Mouse (Mus musculus): ENCODE measurements around the gene Xylb.
"Not testable (repeated sequence)": the region's sequence is repeated elsewhere in the genome, so short reads cannot be mapped to it uniquely, and the experiment has no call there.

The Xylb gene

GRCm38 (mm10) chr9:119340909-119341816, 16.0 kb upstream of the Xylb start, which contains the start of gene Myd88:
Gene Myd88, minus strand, starts transcription at chr9:119341411.
- peak; percentile 98 for DNase-seq (ENCODE audit: low read depth, low spot score)

GRCm38 (mm10) chr9:119342728-119343127, 14.5 kb upstream of the Xylb start:
- no peak for DNase-seq (ENCODE audit: low read depth, low spot score)

DNA sequence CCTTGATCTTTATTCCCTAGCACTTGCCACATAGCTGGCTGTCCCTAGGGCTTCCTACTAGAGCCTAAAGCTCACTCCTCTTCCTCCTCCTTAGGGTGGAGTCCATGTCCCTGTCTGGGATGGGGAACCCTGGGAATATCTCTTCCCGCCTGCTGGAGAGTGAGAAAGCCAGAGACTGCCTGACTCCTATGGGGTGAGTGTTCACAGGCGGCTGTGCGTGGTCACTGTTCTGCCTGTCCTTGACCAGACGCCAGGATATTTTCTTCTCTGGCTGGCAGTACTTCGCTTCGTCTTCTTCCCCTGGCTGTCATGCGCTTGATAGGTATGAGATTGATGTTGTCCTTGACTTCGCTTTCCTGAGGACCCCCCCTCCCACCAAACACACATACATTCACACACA, 10.8 kb upstream of the Xylb start:
- DNase-seq (ENCODE audit: low read depth, low spot score): no peak

GRCm38 (mm10) chr9:119350531-119350930, 6.7 kb upstream of the Xylb start:
- no peak for DNase-seq (ENCODE audit: low read depth, low spot score)

DNA sequence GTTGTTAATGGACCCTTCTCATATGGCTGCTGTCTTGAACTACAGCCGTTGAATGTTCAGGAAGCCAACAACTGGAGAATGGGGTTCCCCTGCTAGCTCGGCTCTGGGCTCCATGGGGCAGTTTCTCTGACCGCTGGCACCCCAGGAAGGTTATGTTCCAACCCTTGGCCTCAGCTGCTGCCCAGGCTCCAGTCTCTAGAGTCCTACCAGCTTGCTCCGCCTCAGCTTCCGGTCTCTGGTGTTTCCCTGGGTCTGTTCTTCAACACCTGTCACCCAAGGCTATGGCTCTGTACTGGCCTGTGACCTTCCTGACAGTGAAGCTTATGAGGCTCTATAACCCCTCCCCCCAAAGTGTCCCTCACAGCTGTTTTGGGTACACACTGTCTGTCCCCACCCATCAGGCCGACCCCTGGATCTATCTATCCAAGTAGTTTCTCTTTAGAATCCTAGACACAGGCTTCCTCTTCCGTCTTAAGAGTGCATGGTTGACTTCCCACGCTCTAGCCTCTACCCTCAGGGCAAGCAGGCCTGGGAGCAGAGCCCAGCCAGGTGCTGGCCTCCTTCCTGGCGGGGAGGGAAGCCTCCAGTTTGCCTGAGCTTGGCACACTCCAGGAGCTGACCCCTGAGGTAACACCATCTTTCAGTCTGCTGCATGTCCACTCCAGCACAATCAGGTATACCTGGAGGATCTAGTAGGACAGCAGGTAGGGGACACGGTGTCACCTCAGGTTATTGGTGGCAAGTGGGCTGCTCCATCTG, 6.1 kb upstream of the Xylb start:
- DNase-seq (ENCODE audit: low read depth, low spot score): no peak

DNA sequence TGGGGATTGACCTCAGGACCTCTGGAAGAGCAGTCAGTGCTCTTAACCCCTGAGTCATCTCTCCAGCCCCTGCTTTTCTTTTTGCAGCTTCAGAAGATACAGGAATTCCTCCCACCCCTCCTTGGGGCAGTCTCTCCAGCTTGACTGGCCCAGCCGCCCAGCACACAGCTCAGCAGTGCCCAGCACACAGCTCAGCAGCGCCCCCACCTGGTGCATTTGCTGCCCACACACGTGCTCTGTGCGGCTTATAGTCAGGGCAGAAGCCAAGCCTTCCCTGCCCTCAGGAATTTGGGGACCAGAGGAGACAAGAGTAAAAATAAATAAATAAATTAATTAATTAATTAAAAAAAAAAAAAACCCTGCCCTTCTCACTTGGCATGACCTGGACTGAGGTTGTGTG, 5.1 kb upstream of the Xylb start:
- peak; percentile 69 for DNase-seq (ENCODE audit: low read depth, low spot score)

GRCm38 (mm10) chr9:119353926-119354325, 3.3 kb upstream of the Xylb start:
- no peak for DNase-seq (ENCODE audit: low read depth, low spot score)

DNA sequence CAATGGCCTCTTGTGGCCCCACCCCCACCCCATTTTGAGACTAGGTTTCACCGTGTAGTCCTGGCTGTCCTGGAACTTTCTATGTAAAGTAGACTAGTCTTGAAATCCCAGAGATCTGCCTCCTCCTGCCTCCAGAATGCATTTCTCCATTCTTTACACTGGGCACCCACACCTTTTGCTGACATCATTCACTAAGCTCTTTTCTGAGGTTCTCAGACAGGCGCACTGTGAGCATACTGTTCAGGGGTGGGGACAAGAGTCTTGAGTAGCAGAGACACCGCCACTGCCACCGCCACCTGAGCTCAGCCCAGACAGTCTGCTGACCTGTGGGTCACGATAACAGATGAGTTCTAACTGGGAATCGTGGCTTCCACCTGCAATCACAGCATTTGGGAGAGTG, 1.2 kb upstream of the Xylb start:
- no peak for DNase-seq (ENCODE audit: low read depth, low spot score)

DNA sequence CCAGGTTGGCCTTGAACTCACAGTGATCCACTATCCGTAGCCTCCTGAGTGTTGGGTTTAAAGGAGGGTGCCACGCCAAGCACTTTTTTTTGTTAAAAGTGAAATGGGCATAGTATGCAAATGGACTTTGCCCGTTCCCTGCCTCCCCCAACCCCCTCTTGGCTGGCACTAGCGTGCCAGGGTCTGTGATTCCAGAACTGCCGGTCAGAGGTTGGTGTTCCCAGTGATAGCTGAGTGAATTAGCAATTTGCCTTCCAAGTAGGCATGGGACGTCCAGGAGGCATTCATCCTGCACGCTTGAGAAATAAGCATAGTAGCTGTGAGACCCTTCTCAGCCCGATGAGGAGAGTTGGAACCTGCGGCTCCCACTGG, 863 bp downstream of the Xylb start:
- no peak for DNase-seq (ENCODE audit: low read depth, low spot score)

GRCm38 (mm10) chr9:119361416-119361815, 4.2 kb downstream of the Xylb start:
- DNase-seq (ENCODE audit: low read depth, low spot score): no peak

DNA sequence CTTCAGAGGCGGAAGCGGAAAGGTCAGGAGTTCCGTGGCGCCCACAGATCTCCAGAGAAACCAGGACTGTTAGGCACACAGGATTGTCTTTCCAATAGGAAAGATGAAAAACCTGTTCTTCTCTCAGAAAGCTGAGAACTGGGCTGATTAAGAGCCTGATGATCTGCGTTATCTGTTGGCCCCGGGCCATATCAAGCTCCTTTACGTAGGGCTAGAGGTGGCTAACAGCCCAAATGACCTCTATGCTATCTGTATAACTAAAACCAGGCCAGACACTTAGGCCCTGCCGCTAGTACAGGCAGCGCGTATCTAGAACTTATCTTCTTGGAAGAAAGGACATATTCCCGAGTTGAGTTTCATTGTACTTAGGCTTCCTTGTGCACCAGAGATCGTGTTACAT, 6.0 kb downstream of the Xylb start:
- DNase-seq (ENCODE audit: low read depth, low spot score): no peak

- DNase-seq (ENCODE audit: low read depth, low spot score): no peak
Measured at GRCm38 (mm10) chr9:119365284-119365683, 8.1 kb downstream of the Xylb start, which contains the start of gene Slc22a14. Gene Slc22a14, minus strand, starts transcription at chr9:119365553.

GRCm38 (mm10) chr9:119368367-119368766, 11.2 kb downstream of the Xylb start:
- no peak for DNase-seq (ENCODE audit: low read depth, low spot score)

GRCm38 (mm10) chr9:119370770-119371169, 13.6 kb downstream of the Xylb start:
- not testable (repeated sequence) for DNase-seq (ENCODE audit: low read depth, low spot score)

DNA sequence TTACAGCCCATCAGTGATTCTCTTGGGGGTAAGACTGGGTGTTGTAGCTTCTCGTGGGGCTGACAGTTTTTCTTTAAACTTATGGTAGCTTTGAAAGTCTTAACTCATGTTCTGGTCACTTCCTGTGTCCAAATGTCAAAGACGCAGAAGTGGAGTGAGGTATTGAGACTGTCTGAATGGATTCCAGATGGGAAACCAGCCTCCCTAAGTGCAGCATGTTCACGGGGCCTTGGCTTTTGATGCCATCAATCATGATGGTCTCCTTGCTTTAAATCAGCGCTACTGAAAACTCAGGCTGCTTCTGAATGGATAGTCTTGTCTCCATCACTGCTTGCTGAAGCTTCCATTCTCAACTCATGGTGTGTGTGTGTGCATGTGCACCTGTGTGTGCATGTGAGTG, 14.1 kb downstream of the Xylb start:
- no peak for DNase-seq (ENCODE audit: low read depth, low spot score)

- no peak for DNase-seq (ENCODE audit: low read depth, low spot score)
Measured at GRCm38 (mm10) chr9:119375008-119375407, 17.8 kb downstream of the Xylb start.

DNA sequence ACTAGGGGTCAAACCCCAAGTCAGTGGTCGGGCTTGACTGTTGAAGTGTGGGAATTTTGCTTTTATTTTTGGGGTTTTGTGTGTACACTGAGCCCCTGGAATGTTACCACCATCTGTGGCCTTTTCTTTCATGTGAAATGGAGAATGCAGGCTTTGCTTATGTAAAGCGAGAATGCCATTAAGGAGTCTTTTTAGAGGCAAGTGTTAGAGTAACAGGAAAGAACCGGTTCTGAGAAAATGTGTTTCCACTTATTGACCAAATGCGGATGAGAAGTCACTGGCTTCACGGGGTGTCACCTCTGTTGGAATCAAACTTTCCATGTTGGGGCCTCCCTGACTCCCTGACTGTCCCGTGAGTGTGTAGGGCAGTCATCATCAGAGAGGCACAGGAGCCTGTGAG, 18.4 kb downstream of the Xylb start:
- DNase-seq (ENCODE audit: low read depth, low spot score): no peak

DNA sequence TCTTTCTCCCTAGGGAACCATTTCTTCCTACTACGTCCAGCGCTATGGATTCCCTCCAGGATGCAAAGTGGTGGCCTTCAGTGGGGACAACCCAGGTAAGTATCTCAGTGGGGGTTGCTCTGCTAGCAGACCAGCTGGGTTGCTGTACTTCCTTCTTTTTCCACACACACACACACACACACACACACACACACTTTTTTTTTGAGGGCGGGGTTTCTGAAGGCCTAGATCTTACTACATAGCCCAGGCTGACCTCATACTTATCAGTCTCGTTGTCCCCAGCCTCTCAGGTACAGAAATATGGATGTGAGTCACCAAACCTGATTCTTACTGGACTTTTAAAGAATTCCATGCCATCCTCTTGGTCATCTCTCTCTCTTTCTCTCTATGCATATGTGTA, 21.1 kb downstream of the Xylb start:
- DNase-seq (ENCODE audit: low read depth, low spot score): no peak

DNA sequence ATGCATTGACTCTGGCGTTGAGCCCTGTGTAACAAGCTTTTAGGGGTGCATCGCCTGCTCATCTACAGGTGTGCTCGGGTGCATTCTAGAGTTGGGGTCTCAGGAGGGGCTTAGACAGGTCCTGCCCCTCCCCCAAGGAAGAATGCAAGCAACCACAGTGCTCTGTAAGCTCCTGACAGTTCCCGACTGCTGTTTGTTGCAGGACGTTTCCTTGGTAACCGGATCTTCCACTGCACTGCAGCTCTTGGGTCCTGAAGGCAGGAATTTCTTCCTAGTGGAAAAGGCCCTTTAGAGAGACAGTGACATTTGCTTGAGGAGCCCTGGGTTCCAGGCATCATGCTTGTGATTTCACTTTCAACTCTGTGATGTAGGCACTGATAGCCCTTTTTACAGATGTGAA, 25.4 kb downstream of the Xylb start:
- no peak for DNase-seq (ENCODE audit: low read depth, low spot score)

- DNase-seq (ENCODE audit: low read depth, low spot score): peak; percentile 15
Measured at GRCm38 (mm10) chr9:119388956-119389355, 31.8 kb downstream of the Xylb start.

- DNase-seq (ENCODE audit: low read depth, low spot score): no peak
Measured at GRCm38 (mm10) chr9:119390214-119390613, 33.0 kb downstream of the Xylb start.

DNA sequence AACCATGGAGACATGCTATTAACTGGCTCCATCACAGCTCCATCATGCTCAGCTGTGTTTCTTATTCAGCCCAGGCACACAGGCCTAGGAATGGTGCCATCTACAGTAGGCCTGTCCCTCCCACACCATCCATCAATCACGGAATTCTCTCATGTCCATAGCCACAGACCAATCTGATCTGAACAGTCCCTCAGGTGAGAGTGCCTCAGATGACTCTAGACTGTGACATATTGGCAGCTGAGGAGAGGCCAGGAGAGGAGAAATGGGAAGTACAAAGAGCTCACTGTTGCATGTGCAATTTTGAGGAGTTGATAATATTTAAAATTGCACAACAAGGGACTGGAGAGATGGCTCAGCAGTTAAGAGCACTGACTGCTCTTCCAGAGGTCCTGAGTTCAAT, 37.6 kb downstream of the Xylb start:
- DNase-seq (ENCODE audit: low read depth, low spot score): no peak

DNA sequence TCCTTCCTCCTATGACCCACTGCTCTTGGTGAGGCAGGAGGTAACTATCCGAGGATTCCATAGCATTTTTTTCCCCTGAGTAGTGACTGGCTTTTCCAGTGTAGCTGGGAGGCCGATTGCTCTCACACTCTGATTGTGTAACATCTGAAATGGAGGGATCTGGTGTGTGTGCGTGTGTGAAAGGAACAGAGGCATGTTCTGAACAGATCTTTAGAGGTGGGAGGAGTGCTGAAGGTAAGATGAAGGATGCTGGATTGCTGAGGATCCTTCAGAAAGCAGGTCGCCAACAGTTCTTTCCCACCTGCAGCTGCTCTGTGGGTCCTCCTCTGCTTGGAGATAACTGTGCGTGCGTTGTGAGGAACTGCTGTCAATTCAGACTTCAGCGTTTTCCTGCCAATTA, 44.2 kb downstream of the Xylb start:
- no peak for DNase-seq (ENCODE audit: low read depth, low spot score)

Data from CD4-positive helper T cell, adult 2 months (primary cell).